Mouse (Mus musculus): ENCODE measurements at regions not wholly inside any gene's neighbourhood (a gene's known extent, or its start where the extent isn't known, plus 50 kb on each side); places are given as distances from the start of the nearest gene placed in this dataset.

DNA sequence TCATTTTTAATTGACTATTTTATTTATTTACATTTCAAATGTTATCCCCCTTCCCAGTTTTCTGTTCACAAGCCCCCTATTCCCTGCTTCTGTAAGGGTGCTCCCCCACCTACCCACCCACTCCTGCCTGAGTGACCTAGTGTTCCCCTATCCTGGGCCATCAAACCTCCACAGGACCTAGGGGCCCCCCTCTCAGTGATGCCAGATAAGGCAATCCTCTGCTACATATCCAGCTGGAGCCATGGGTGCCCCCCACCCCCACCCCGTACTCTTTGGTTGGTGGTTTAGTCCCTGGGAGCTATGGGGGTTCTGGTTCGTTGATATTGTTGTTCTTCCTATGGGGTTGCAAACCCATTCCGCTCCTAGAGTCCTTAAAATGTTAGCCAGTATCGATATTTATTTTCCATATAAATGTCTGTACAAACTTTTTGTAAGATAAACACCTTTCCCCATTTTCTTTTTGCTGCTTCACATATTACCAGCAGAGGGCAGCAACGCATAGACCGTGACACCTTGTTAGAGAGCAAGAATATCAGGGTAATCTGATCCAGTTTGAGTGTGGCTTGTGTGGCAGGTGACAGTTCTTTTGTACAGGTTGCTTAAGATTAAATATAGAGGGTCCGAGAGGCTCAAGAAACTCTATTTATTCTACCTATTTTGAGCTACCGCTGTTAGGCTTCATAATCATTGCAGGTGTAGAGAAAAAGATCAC, 177.2 kb upstream of the Scn7a start:
- peak; percentile 33 for DNase-seq (ENCODE audit: extremely low spot score, low read depth, low spot score)

DNA sequence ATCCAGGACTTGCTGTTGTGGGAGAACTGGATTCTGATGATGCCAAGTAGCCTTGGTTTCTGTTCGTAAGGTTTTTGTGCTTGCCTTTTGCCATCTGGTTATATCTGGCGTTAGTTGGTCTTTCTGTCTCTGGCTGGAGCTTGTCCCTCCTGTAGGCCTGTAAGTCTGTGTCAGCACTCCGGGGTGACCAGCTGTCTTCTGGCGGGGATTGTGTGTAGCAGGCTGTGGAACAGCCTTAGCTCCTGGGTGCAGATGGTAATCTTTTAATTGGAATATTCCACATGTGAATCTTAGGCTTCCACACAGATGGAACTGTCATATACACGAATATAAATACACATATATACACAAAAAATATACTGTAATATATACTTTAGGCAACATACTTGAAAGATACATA, 156.5 kb upstream of the Scn7a start:
- no peak for DNase-seq (ENCODE audit: extremely low spot score, low read depth, low spot score)

DNA sequence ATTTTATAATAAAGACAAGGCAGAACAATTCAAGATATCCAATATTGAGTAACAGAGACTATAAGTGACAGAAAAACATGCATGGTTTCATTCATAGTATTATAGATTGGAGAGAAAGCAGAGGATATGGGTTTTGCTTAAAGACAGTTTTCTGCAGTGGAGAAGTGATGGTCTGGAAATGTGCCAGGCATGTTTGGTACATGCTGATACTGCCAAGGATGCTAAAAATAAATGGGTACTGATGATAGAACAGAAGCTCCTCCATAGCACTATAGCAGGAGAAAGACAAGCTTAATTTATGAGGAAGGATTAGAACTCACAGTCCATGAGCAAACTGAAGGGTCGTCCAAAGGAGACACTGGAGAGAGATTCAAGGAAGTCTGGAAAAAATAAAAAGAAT, 113.3 kb upstream of the Scn7a start:
- DNase-seq (ENCODE audit: extremely low spot score, low read depth, low spot score) = no peak

DNA sequence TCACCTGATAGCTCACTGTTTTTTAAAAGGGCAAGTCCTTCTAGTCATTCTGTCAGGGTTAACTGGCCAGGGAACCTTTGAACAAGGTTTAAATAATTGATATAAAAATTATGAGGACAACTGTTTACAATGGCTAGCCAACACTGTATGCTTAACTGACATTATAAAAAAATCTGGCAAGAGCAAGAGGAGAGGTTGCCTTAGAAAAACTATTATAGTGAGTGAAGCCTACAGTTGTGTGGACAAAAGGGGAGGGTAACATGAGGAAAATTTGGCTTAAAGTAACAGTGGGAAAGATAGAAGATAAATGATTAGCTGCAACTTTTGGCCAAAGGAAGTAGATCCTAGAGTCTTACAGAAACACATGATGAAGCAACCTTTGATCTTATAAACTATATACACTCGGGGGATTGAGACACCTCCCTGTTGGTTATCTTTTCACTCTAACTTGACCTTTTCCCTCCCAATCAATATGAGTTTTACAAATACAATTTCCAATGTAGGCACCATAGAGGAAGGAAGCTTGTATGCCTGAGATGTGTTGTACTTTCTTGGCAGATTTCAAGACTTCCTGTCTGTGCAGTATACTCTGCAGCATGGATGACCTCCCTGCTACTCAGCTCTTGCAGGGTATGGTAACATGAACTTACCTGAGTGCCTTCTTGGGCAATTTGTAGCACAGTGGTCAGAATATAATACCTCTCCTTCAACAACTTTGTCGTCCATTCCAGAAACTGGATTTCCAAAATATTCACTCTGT, 82.9 kb upstream of the Scn7a start:
- no peak for DNase-seq (ENCODE audit: extremely low spot score, low read depth, low spot score)

All from hindlimb bud, embryonic 11.5 days (tissue).